Mouse (Mus musculus): ENCODE data around the gene Cdca3.
"Not testable (repeated sequence)": the region's sequence is repeated elsewhere in the genome, so short reads cannot be mapped to it uniquely, and the experiment has no call there.

Gene Cdca3

DNA sequence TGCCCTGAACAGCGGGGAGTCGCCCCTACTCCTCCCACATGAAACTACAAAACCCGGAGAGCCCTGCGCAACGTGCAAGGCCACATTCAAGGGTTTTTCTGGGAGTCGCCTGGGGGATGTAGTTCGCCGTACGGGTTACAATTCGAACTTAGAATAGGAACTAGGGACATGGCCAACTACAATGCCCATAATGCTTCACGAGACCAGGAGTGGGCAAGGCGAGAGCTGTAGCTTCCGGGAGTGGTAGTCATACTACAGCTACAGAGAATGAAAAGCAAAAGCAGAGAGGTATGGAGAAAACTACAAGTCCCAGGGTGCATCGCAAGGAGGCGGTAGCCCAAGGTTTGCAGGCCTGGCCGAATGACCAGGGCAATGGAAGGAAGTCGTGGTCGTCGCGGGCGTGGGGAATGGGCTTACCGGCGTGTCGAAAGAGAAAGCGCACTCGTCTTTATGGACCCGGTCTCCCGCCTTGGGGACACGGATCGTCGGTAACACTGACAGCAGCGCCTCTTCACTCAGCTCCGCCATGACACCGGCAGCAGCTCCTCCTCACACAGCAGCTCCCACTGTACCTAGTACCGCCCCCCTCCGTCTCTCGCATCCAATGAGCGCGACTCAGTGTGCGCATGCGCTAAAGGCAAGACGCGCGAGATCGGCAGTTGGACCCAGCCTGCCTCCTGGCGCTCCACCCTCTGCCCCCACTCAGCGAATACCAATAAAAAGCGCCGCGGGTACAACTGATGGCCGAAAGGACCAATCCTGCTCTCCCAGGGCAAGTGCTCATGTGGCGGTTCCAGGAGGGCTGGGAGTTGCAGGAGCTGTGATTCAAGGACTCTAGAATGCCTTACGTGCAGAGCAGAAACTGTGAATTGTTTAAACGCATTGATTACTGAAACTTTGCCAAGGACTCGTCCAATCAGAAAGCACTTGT is at the start of gene Cdca3, which contains the start of gene Usp5:
Gene Cdca3 (plus strand): TSS at position 680 of the 931 bp plus-strand sequence.
Gene Usp5 (minus strand): TSS at position 617 of the 931 bp plus-strand sequence.
- DNase-seq (ENCODE audit: low spot score): peak; percentile 93

GRCm38 (mm10) chr6:124779984-124780416 is 49.3 kb upstream of the Cdca3 start:
- DNase-seq (ENCODE audit: low spot score): no peak

GRCm38 (mm10) chr6:124780917-124781316 is 48.4 kb upstream of the Cdca3 start:
- no peak for DNase-seq (ENCODE audit: low spot score)

GRCm38 (mm10) chr6:124782436-124782835 is 46.9 kb upstream of the Cdca3 start:
- peak; percentile 25 for DNase-seq (ENCODE audit: low spot score)

DNA sequence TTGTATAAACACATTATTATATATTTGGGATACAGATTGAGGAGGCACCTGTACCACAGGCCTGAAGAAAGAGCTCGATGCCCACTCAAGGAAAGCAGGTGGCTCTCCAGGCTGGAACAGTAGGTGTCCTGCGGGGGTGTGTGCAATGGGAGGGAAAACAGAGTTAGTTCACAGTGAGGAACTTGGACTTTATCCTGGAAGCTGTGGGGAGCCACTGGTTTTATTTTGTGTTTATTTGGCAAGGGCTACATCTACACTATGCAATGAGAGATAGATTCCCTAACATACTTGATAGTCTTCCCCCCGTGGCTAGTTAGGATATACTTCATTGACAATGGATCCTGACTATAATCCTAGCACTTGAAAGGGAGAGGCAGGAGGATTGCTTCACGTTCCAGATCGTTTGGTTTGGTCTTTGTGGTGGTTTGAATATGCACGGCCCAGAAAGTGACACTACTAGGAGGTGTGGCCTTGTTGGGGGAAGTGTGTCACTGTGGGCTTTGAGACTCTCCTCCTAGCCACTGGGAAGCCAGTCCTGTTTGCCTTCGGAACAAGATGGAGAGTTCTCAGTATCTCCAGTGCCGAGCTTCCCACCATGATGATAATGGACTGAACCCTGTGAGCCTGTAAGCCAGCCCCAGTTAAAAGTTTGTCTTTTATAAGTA is 42.5 kb upstream of the Cdca3 start:
- no peak for DNase-seq (ENCODE audit: low spot score)

DNA sequence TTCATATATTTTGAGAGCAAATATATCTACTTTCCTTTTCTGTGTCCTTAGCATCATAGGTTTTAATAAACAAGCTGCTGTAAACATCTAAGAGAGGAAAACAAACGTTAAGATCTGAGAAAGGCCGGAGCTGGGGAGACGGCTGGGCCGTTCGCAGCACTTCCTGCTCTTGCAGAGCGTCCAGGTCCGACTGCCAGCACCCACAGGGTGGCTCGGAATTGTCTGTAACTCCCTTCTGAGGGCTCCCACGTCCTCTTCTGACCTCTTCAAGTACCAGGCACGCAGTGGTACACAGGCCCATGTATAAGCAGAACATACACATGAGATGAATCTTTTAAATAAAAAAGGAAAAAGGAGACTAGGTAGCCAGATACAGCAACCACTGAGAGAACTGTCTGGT is 41.6 kb upstream of the Cdca3 start:
- DNase-seq (ENCODE audit: low spot score): no peak

DNA sequence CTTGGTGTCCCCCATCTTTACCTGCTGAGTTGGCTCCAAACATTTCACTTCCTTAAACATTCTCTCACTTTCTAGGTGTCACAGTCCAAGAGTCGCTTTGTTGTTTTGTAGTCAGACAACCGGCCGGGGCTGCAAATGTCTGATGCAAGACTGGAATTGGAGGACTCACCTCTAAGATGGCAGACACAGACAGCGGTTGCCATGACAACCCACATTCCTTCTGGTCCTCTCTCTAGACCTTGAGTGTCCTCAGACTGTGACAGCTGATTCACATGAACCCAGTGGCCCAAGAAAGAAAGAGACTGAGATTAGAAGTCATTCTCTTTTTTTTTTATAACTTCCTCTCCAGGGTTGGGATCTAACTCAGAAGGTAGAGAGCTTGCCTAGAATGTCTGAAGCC is 39.8 kb upstream of the Cdca3 start:
- DNase-seq (ENCODE audit: low spot score): no peak

DNA sequence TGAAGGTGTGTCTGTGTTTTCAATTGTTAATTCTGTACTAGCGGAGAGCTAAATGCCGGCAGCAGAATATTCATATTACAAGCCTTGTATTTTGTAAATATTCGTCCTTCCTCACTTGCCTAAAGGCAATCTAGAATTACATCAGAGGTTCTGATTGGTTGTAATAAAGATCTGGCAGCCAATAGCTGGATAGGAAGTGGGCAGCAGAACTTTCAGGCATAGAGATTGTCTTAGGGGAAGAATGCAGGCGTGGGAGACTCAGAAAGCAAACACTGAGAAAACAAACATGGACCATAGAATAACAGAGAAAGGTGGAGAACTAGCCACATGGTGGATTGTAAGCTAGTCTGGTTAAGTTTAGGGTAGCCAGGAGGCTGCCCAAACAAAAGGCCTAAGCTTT is 39.2 kb upstream of the Cdca3 start:
- DNase-seq (ENCODE audit: low spot score): no peak

GRCm38 (mm10) chr6:124791911-124792310 is 37.4 kb upstream of the Cdca3 start:
- no peak for DNase-seq (ENCODE audit: low spot score)

GRCm38 (mm10) chr6:124795781-124796180 is 33.6 kb upstream of the Cdca3 start:
- DNase-seq (ENCODE audit: low spot score): no peak

DNA sequence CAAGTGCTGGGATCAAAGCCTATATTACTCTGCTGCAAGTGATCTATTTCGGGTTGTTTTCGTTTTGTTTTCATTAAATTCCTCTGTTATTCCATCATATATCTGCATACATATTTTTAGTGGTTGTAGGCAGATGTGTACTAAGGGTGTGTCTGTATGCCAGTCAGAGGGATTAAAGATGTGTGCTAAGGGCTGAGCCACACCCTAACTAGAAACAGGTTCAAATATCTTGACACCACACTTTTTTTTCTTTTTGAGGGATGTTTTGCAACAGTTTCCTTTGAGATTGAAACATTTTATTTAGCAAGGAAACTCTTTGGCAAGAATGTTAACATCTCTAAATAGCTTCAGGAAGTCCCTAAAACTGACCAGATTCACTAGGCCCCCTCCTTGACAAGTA is 33.1 kb upstream of the Cdca3 start:
- no peak for DNase-seq (ENCODE audit: low spot score)

DNA sequence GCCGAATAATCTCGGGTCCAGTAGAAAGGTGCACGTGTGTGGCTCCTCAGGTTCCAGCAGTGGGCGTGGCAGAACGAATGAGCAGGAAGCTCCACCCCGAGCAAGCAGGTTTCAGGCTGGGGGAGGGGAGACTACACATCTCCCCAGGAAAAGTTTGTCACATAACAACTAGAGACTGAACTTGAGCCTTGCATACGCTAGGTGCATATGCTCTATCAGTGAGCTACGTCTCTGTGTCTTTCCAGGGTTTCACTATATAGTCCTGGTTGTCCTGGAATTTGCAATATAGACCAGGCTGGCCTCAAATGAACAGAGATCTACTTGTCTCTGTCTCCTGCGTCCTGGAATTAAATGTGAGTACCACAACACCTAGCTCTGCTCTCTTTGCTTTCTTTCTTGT is 26.9 kb upstream of the Cdca3 start:
- not testable (repeated sequence) for DNase-seq (ENCODE audit: low spot score)

GRCm38 (mm10) chr6:124803061-124803460 is 26.3 kb upstream of the Cdca3 start:
- DNase-seq (ENCODE audit: low spot score): no peak

DNA sequence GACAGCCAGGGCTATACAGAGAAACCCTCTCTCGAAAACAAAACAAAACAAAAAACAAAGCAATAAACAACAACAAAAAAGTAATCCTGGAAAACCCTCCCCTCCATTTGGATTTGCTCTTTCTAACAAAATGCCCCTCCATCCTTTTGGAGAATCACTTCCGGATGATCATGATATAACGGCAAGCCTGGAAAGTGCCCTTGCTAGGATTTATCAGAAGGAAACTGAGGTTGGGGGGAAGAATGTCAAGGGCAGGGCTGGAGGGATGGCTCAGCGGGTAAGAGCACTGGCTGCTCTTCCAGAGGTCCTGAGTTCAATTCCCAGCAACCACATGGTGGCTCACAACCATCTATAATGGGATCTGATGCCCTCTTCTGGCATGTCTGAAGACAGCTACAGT is 25.7 kb upstream of the Cdca3 start:
- DNase-seq (ENCODE audit: low spot score): not testable (repeated sequence)

DNA sequence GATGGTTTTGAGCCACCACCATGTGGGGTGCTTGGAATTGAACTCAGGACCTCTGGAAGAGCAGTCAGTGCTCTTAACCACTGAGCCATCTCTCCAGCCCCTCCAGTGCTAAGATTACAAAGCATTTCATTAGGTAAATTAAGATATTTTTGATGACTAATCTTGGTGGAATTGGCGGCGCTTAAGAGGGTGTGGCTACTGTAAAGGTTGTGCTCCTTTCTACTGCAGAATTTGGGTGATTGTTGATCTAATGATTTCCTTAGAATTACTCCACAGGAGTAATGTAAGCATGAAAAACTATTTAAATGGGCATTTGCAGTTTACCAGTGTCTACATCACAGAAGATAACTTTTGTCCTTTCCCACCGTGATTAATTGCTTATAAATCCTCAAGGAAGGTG is 25.0 kb upstream of the Cdca3 start:
- DNase-seq (ENCODE audit: low spot score): no peak

GRCm38 (mm10) chr6:124805341-124806321 is 23.7 kb upstream of the Cdca3 start:
- DNase-seq (ENCODE audit: low spot score): peak; percentile 92

GRCm38 (mm10) chr6:124806446-124807140 is 22.8 kb upstream of the Cdca3 start:
- no peak for DNase-seq (ENCODE audit: low spot score)

GRCm38 (mm10) chr6:124807366-124807765 is 22.0 kb upstream of the Cdca3 start:
- DNase-seq (ENCODE audit: low spot score): no peak

- DNase-seq (ENCODE audit: low spot score): no peak
These were observed 21.4 kb upstream of the Cdca3 start for GRCm38 (mm10) chr6:124807986-124808357.

GRCm38 (mm10) chr6:124808358-124809012 is 20.9 kb upstream of the Cdca3 start, which contains the start of gene Spsb2:
Gene Spsb2 (plus strand): TSS chr6:124808661.
- peak; percentile 70 for DNase-seq (ENCODE audit: low spot score)

Measured in ovary, postnatal 14 days (tissue).